Mouse (Mus musculus) leukemia stem cell, adult 10-12 weeks (primary cell): ENCODE results near the gene Stat6. TPM values are rescaled to one million over a fixed set of nuclear protein-coding genes. Genes with fewer than 3 reads are reported as not detected.

ENCODE experiments used
- polyA plus RNA-seq: library from polyadenylated mRNA; stranded (reverse); fragments of >175 nt; gene quantifications from 2 replicates; pipeline ENCODE4 v1.2.3, GENCODE M21; 2012; ENCODE audit warnings: low replicate concordance

Gene Stat6
- 9.7 and 120 TPM in 2 replicates for polyA plus RNA-seq

GRCm38 (mm10) chr10:127642772-127643552 is at the start of gene Stat6:
Stat6 (plus strand) TSS chr10:127642986.

GRCm38 (mm10) chr10:127620406-127621190 is 22.2 kb upstream of the Stat6 start, which contains the start of gene Lrp1:
Lrp1 (minus strand) TSS chr10:127621148.

GRCm38 (mm10) chr10:127666501-127667268 is 23.9 kb downstream of the Stat6 start, which contains the start of gene Nemp1:
Nemp1 (plus strand) TSS chr10:127666901.

GRCm38 (mm10) chr10:127668093-127669050 is 25.6 kb downstream of the Stat6 start, which contains the start of gene Nab2:
Nab2 (minus strand) TSS chr10:127668568.

GRCm38 (mm10) chr10:127704766-127705220 is 62.0 kb downstream of the Stat6 start, which contains the start of gene Myo1a:
Myo1a (plus strand) TSS chr10:127705170.

Other genes with a start within 250 kb of the Stat6 start
- 0.28 and 0.34 TPM in 2 replicates for gene Stac3, start 141.3 kb upstream of the Stat6 start, polyA plus RNA-seq
- 3.2 and 4.0 TPM in 2 replicates for gene Ndufa4l2, start 128.0 kb upstream of the Stat6 start, polyA plus RNA-seq
- 339 and 390 TPM in 2 replicates for gene Shmt2, start 120.5 kb upstream of the Stat6 start, polyA plus RNA-seq
- not detected in 2 replicates for gene Nxph4, start 108.4 kb upstream of the Stat6 start, polyA plus RNA-seq
- 73.7 and 96.9 TPM in 2 replicates for gene Lrp1, start 21.8 kb upstream of the Stat6 start, polyA plus RNA-seq
- gene Nemp1, start 23.9 kb downstream of the Stat6 start, polyA plus RNA-seq, result 3.4 and 6.8 TPM in 2 replicates
- 56.8 and 64.3 TPM in 2 replicates for gene Nab2, start 25.6 kb downstream of the Stat6 start, polyA plus RNA-seq
- gene Myo1a, start 62.2 kb downstream of the Stat6 start, polyA plus RNA-seq, result 0.12 and 0.22 TPM in 2 replicates
- gene Tac2, start 81.5 kb downstream of the Stat6 start, polyA plus RNA-seq, result 0.77 and 2.2 TPM in 2 replicates
- gene Zbtb39, start 96.6 kb downstream of the Stat6 start, polyA plus RNA-seq, result 1.2 and 2.7 TPM in 2 replicates
- 0.93 and 12.9 TPM in 2 replicates for gene Gpr182, start 108.7 kb downstream of the Stat6 start, polyA plus RNA-seq
- 0.07 TPM in 1 of 2 replicates, not detected in the other for gene Rdh1, start 116.7 kb downstream of the Stat6 start, polyA plus RNA-seq
- gene Rdh16f1, start 116.8 kb downstream of the Stat6 start, polyA plus RNA-seq, result not detected in 2 replicates
- not detected in 2 replicates for gene Rdh9, start 133.4 kb downstream of the Stat6 start, polyA plus RNA-seq
- 0.14 TPM in 1 of 2 replicates, not detected in the other for gene Rdh16, start 158.2 kb downstream of the Stat6 start, polyA plus RNA-seq
- not detected in 2 replicates for gene Rdh19, start 206.9 kb downstream of the Stat6 start, polyA plus RNA-seq
- gene Rdh16f2, start 223.5 kb downstream of the Stat6 start, polyA plus RNA-seq, result not detected in 2 replicates
- gene Rdh7, start 245.8 kb downstream of the Stat6 start, polyA plus RNA-seq, result not detected in 2 replicates